In genomic region chr13:31760411-31760810, GRCm38 (mm10) we compare ENCODE assay signal across 21 mouse cellular contexts. TPM values are rescaled to one million over a fixed set of nuclear protein-coding genes. Genes with fewer than 3 reads are reported as not detected.
DNase-seq lines count a peak whose midpoint lies in the region; ATAC-seq lines count a peak whose summit lies in the region.
"Had no signal": no experiment of that assay in that cellular context is flagged by ENCODE, and none has a peak within 500 bp of the region (broad histone marks: within the 10 kb centered on the region; RNA-seq: fewer than 3 reads in every experiment).

No protein-coding gene starts in this region.

- H3K9me3 ChIP-seq in hindbrain, embryonic 10.5 days: no peaks in the 10 kb centered on the region
- no peaks in the 10 kb centered on the region for H3K9me3 ChIP-seq in hindbrain, embryonic 16.5 days (ENCODE audit: control insufficient read depth, low read length)
- H3K9me3 ChIP-seq in midbrain, embryonic 12.5 days: no peaks in the 10 kb centered on the region
- no peaks in the 10 kb centered on the region for H3K9me3 ChIP-seq in midbrain, embryonic 15.5 days
- H3K9me3 ChIP-seq in limb, embryonic 15.5 days: no peaks in the 10 kb centered on the region
- H3K9me3 ChIP-seq: embryonic facial prominence, embryonic 13.5 days; heart, embryonic 12.5 days had no signal

- H3K4me1 ChIP-seq in hindbrain, embryonic 10.5 days (replicated peaks): peaks cover 12% of the 10 kb centered on the region
- no peaks in the 10 kb centered on the region for H3K4me1 ChIP-seq in hindbrain, embryonic 16.5 days (ENCODE audit: control insufficient read depth, insufficient read depth, low read depth, low read length)
- no peaks in the 10 kb centered on the region for H3K4me1 ChIP-seq in midbrain, embryonic 12.5 days
- no peaks in the 10 kb centered on the region for H3K4me1 ChIP-seq in midbrain, embryonic 15.5 days
- peaks cover 17% of the 10 kb centered on the region for H3K4me1 ChIP-seq in limb, embryonic 15.5 days

- no peaks in the 10 kb centered on the region for H3K27me3 ChIP-seq in hindbrain, embryonic 10.5 days (ENCODE audit: insufficient read depth, poor library complexity, severe bottlenecking)
- H3K27me3 ChIP-seq in hindbrain, embryonic 16.5 days (replicated peaks; ENCODE audit: control insufficient read depth, insufficient read depth, low read length): no peaks in the 10 kb centered on the region
- no peaks in the 10 kb centered on the region for H3K27me3 ChIP-seq in midbrain, embryonic 12.5 days
- no peaks in the 10 kb centered on the region for H3K27me3 ChIP-seq in midbrain, embryonic 15.5 days (replicated peaks)
- H3K27me3 ChIP-seq in limb, embryonic 15.5 days: no peaks in the 10 kb centered on the region
- H3K27me3 ChIP-seq: embryonic facial prominence, embryonic 13.5 days had no signal

- H3K9ac ChIP-seq in hindbrain, embryonic 16.5 days (ENCODE audit: low read depth, low read length): no peak overlapping the region
- H3K9ac ChIP-seq in midbrain, embryonic 12.5 days (replicated peaks): no peak overlapping the region
- H3K9ac ChIP-seq in midbrain, embryonic 15.5 days: no peak overlapping the region
- no peak overlapping the region for H3K9ac ChIP-seq in limb, embryonic 15.5 days
- H3K9ac ChIP-seq: embryonic facial prominence, embryonic 13.5 days; heart, embryonic 12.5 days had no signal

- H3K4me2 ChIP-seq in hindbrain, embryonic 16.5 days (ENCODE audit: low read length): no peak overlapping the region
- no peak overlapping the region for H3K4me2 ChIP-seq in midbrain, embryonic 12.5 days (replicated peaks)
- no peak overlapping the region for H3K4me2 ChIP-seq in midbrain, embryonic 15.5 days
- no peak overlapping the region for H3K4me2 ChIP-seq in limb, embryonic 15.5 days
- H3K4me2 ChIP-seq: embryonic facial prominence, embryonic 13.5 days; heart, embryonic 12.5 days had no signal

- WGBS in hindbrain, embryonic 10.5 days: 39% methylated on average over 4 of the region's 4 CpGs
- WGBS in hindbrain, embryonic 16.5 days: 48% methylated on average over 4 of the region's 4 CpGs
- WGBS in midbrain, embryonic 12.5 days: 68% methylated on average over 4 of the region's 4 CpGs
- 66% methylated on average over 4 of the region's 4 CpGs for WGBS in midbrain, embryonic 15.5 days
- WGBS in limb, embryonic 15.5 days: 12% methylated on average over 4 of the region's 4 CpGs

- H3K27ac ChIP-seq in hindbrain, embryonic 10.5 days: peak overlapping the region; percentile 45; the same call in 1 of the 2 replicates
- H3K27ac ChIP-seq in hindbrain, embryonic 16.5 days (ENCODE audit: low read depth, low read length): no peak overlapping the region
- H3K27ac ChIP-seq in midbrain, embryonic 12.5 days (replicated peaks): no peak overlapping the region
- H3K27ac ChIP-seq in midbrain, embryonic 15.5 days: no peak overlapping the region
- H3K27ac ChIP-seq in limb, embryonic 15.5 days: peak overlapping the region; percentile 54; the same call in 1 of the 2 replicates
- H3K27ac ChIP-seq: embryonic facial prominence, embryonic 13.5 days; layer of hippocampus, adult 2 months; left cerebral cortex, adult 2 months had no signal

- intact Hi-C loops in heart, postnatal 14 days (cut with DNase I): no loop called here

- DNase-seq in hindbrain, embryonic 10.5 days (ENCODE audit: low spot score): no peak
- DNase-seq in forelimb bud, embryonic 11.5 days (ENCODE audit: low read depth, low spot score): peak; percentile 57
- DNase-seq in adrenal gland, adult (ENCODE audit: inconsistent age in 2 of 2, low spot score in 1 of 2): no peak
- DNase-seq in heart, postnatal 14 days: no peak
- DNase-seq: adrenal gland, adult 8-10 months; cerebellum, adult 11 months; cerebellum, postnatal 14 days; kidney, adult 2 months; lung, adult 18-20 months; lung, postnatal 4 days; midbrain, embryonic 14.5 days; spleen, adult 18-20 months had no signal

- H3K4me3 ChIP-seq in hindbrain, embryonic 10.5 days: no peak overlapping the region
- H3K4me3 ChIP-seq in hindbrain, embryonic 16.5 days (ENCODE audit: low read length): no peak overlapping the region
- no peak overlapping the region for H3K4me3 ChIP-seq in midbrain, embryonic 12.5 days
- no peak overlapping the region for H3K4me3 ChIP-seq in midbrain, embryonic 15.5 days
- no peak overlapping the region for H3K4me3 ChIP-seq in limb, embryonic 15.5 days
- H3K4me3 ChIP-seq: embryonic facial prominence, embryonic 13.5 days; heart, embryonic 12.5 days; layer of hippocampus, adult 2 months; left cerebral cortex, adult 2 months had no signal

- no peak for ATAC-seq in hindbrain, embryonic 16.5 days
- ATAC-seq in midbrain, embryonic 12.5 days (ENCODE audit: low FRiP score, low read depth): peak; percentile 19; the same call in 1 of the 2 replicates
- no peak for ATAC-seq in midbrain, embryonic 15.5 days (replicated peaks)
- 0 out of 2 replicates have a peak, but pooled peaks have one; percentile 55 for ATAC-seq in limb, embryonic 15.5 days (ENCODE audit: insufficient number of reproducible peaks, low FRiP score, low TSS enrichment, low read depth)

- H3K36me3 ChIP-seq in hindbrain, embryonic 10.5 days: no peaks in the 10 kb centered on the region
- no peaks in the 10 kb centered on the region for H3K36me3 ChIP-seq in hindbrain, embryonic 16.5 days (ENCODE audit: control insufficient read depth, insufficient read depth, low read length)
- H3K36me3 ChIP-seq in midbrain, embryonic 12.5 days: no peaks in the 10 kb centered on the region
- no peaks in the 10 kb centered on the region for H3K36me3 ChIP-seq in midbrain, embryonic 15.5 days (replicated peaks)
- no peaks in the 10 kb centered on the region for H3K36me3 ChIP-seq in limb, embryonic 15.5 days
- H3K36me3 ChIP-seq: embryonic facial prominence, embryonic 13.5 days; heart, embryonic 12.5 days had no signal

RNA-seq across cellular contexts. Expression of gene Foxc1, which starts 46.0 kb away (rescaled TPM):
- 2.9 and 3.7 TPM in 2 replicates for polyA plus RNA-seq in hindbrain, embryonic 10.5 days (2016; fragmentation: Nextera tagmentation; extraction: Ambion mirVana)
- 0.63 and 0.84 TPM in 2 replicates for polyA plus RNA-seq in hindbrain, embryonic 16.5 days (2015; fragmentation: Nextera tagmentation; extraction: Ambion mirVana)
- polyA plus RNA-seq in midbrain, embryonic 12.5 days (2016; fragmentation: Nextera tagmentation; extraction: Ambion mirVana): 5.9 and 7.6 TPM in 2 replicates
- polyA plus RNA-seq in midbrain, embryonic 15.5 days (2015; fragmentation: Nextera tagmentation; extraction: Ambion mirVana): 1.6 and 1.7 TPM in 2 replicates
- 2.0 and 3.1 TPM in 2 replicates for polyA plus RNA-seq in limb, embryonic 15.5 days (2015; fragmentation: Nextera tagmentation; extraction: Ambion mirVana)
- total RNA-seq in heart, postnatal 14 days (2021): 1 to 10 TPM; 4.8 to 7.0 TPM
- total RNA-seq: hematopoietic stem cell, adult 5-6 weeks had no signal

Comparison
In these comparisons a context has a peak if more than half of its experiments do, and no peak if none do; other contexts are left out.
1. H3K27ac ChIP-seq: peak in hindbrain, embryonic 10.5 days (single experiment) and limb, embryonic 15.5 days (single experiment); none in hindbrain, embryonic 16.5 days (single experiment), midbrain, embryonic 12.5 days (single experiment) and midbrain, embryonic 15.5 days (single experiment).
2. ATAC-seq: peak in midbrain, embryonic 12.5 days (single experiment) and limb, embryonic 15.5 days (single experiment); none in hindbrain, embryonic 16.5 days (single experiment) and midbrain, embryonic 15.5 days (single experiment).